Mouse (Mus musculus): ENCODE data around the gene Ptk7. TPM values are rescaled to one million over a fixed set of nuclear protein-coding genes. Genes with fewer than 3 reads are reported as not detected.

Ptk7 gene
- polyA plus RNA-seq, 1 experiment from 2014 or later = 142 TPM

- WGBS = 39% methylated on average over 3 of the region's 3 CpGs
- Histone ChIP-seq H3K9ac (peak overlapping the region; percentile 99), H3K36me3 (peaks cover 31% of the 10 kb centered on the region), H3K27ac (peak overlapping the region; percentile 97), H3K4me1 (peaks cover 39% of the 10 kb centered on the region), H3K27me3 (no peaks in the 10 kb centered on the region), H3K9me3 (no peaks in the 10 kb centered on the region), H3K4me2 (peak overlapping the region; percentile 83), H3K4me3 (peak overlapping the region; percentile 92)
- ATAC-seq (ENCODE audit: borderline replicate concordance, extremely low read depth, low FRiP score, low TSS enrichment) = no peak
Measured at GRCm38 (mm10) chr17:46553926-46554325, 75.4 kb downstream of the Ptk7 start.

GRCm38 (mm10) chr17:46553469-46553868 is 75.8 kb downstream of the Ptk7 start:
- Histone ChIP-seq H3K27me3 (no peaks in the 10 kb centered on the region), H3K9me3 (no peaks in the 10 kb centered on the region), H3K36me3 (peaks cover 36% of the 10 kb centered on the region), H3K4me3 (peak overlapping the region; percentile 92), H3K27ac (peak overlapping the region; percentile 97), H3K4me1 (peaks cover 43% of the 10 kb centered on the region), H3K9ac (peak overlapping the region; percentile 99), H3K4me2 (peak overlapping the region; percentile 83)
- ATAC-seq (ENCODE audit: borderline replicate concordance, extremely low read depth, low FRiP score, low TSS enrichment) = no peak
- 30% methylated on average over 11 of the region's 11 CpGs for WGBS

GRCm38 (mm10) chr17:46552841-46553423 is 76.4 kb downstream of the Ptk7 start:
- H3K4me1 ChIP-seq = peaks cover 48% of the 10 kb centered on the region
- ATAC-seq (ENCODE audit: borderline replicate concordance, extremely low read depth, low FRiP score, low TSS enrichment) = peak; percentile 69
- WGBS = 1% methylated on average over 24 of the region's 24 CpGs
- H3K27me3 ChIP-seq = no peaks in the 10 kb centered on the region
- peak overlapping the region; percentile 92 for H3K4me3 ChIP-seq
- H3K36me3 ChIP-seq = peaks cover 40% of the 10 kb centered on the region
- peak overlapping the region; percentile 97 for H3K27ac ChIP-seq
- peak overlapping the region; percentile 83 for H3K4me2 ChIP-seq
- H3K9me3 ChIP-seq = no peaks in the 10 kb centered on the region
- peak overlapping the region; percentile 26 for H3K9ac ChIP-seq

- 0 out of 2 replicates have a peak overlapping the region, but pooled peaks have one; percentile 92 for H3K4me3 ChIP-seq
- peak overlapping the region; percentile 83; the same call in 1 of the 2 replicates for H3K4me2 ChIP-seq
- H3K4me1 ChIP-seq = peaks cover 47% of the 10 kb centered on the region
- H3K9me3 ChIP-seq = no peaks in the 10 kb centered on the region
- no peak overlapping the region for H3K9ac ChIP-seq
- WGBS = 82% methylated on average over 7 of the region's 7 CpGs
- ATAC-seq (ENCODE audit: borderline replicate concordance, extremely low read depth, low FRiP score, low TSS enrichment) = no peak
- 0 out of 2 replicates have a peak, but pooled peaks cover 3% of the 10 kb centered on the region for H3K27me3 ChIP-seq
- H3K27ac ChIP-seq = no peak overlapping the region; the same call in 1 of the 2 replicates
- H3K36me3 ChIP-seq = peaks cover 45% of the 10 kb centered on the region
Measured at GRCm38 (mm10) chr17:46552151-46552550, 77.2 kb downstream of the Ptk7 start.

- no peak overlapping the region for H3K27ac ChIP-seq
- 89% methylated on average over 6 of the region's 6 CpGs for WGBS
- H3K4me2 ChIP-seq = no peak overlapping the region
- peaks cover 45% of the 10 kb centered on the region for H3K36me3 ChIP-seq
- no peak overlapping the region for H3K4me3 ChIP-seq
- H3K9me3 ChIP-seq = no peaks in the 10 kb centered on the region
- H3K9ac ChIP-seq = no peak overlapping the region
- no peak for ATAC-seq (ENCODE audit: borderline replicate concordance, extremely low read depth, low FRiP score, low TSS enrichment)
- 0 out of 2 replicates have a peak, but pooled peaks cover 3% of the 10 kb centered on the region for H3K27me3 ChIP-seq
- peaks cover 48% of the 10 kb centered on the region for H3K4me1 ChIP-seq
Measured at GRCm38 (mm10) chr17:46551369-46551768, 77.9 kb downstream of the Ptk7 start.

- Histone ChIP-seq H3K9ac (no peak overlapping the region), H3K4me3 (no peak overlapping the region), H3K27me3 (0 out of 2 replicates have a peak, but pooled peaks cover 3% of the 10 kb centered on the region), H3K4me2 (no peak overlapping the region), H3K27ac (no peak overlapping the region), H3K4me1 (peaks cover 51% of the 10 kb centered on the region), H3K36me3 (peaks cover 45% of the 10 kb centered on the region), H3K9me3 (no peaks in the 10 kb centered on the region)
- ATAC-seq (ENCODE audit: borderline replicate concordance, extremely low read depth, low FRiP score, low TSS enrichment) = no peak
- 79% methylated on average over 7 of the region's 7 CpGs for WGBS
Measured at GRCm38 (mm10) chr17:46550904-46551303, 78.4 kb downstream of the Ptk7 start.

GRCm38 (mm10) chr17:46549642-46550041 is 79.7 kb downstream of the Ptk7 start:
- H3K4me3 ChIP-seq = no peak overlapping the region
- 90% methylated on average over 9 of the region's 9 CpGs for WGBS
- H3K4me1 ChIP-seq = peaks cover 51% of the 10 kb centered on the region
- no peak overlapping the region for H3K27ac ChIP-seq
- 0 out of 2 replicates have a peak, but pooled peaks cover 3% of the 10 kb centered on the region for H3K27me3 ChIP-seq
- H3K9me3 ChIP-seq = no peaks in the 10 kb centered on the region
- H3K4me2 ChIP-seq = no peak overlapping the region
- no peak for ATAC-seq (ENCODE audit: borderline replicate concordance, extremely low read depth, low FRiP score, low TSS enrichment)
- peaks cover 45% of the 10 kb centered on the region for H3K36me3 ChIP-seq
- H3K9ac ChIP-seq = no peak overlapping the region

- H3K4me1 ChIP-seq = peaks cover 47% of the 10 kb centered on the region
- H3K36me3 ChIP-seq = peaks cover 45% of the 10 kb centered on the region
- WGBS = 28% methylated on average over 8 of the region's 8 CpGs
Measured at GRCm38 (mm10) chr17:46549193-46549592, 80.1 kb downstream of the Ptk7 start.

GRCm38 (mm10) chr17:46548741-46549140 is 80.6 kb downstream of the Ptk7 start:
- no peak overlapping the region for H3K4me2 ChIP-seq
- ATAC-seq (ENCODE audit: borderline replicate concordance, extremely low read depth, low FRiP score, low TSS enrichment) = no peak
- H3K4me1 ChIP-seq = peaks cover 43% of the 10 kb centered on the region
- 0 out of 2 replicates have a peak, but pooled peaks cover 3% of the 10 kb centered on the region for H3K27me3 ChIP-seq
- WGBS = 65% methylated on average over 11 of the region's 11 CpGs
- no peak overlapping the region for H3K27ac ChIP-seq
- H3K9me3 ChIP-seq = no peaks in the 10 kb centered on the region
- H3K9ac ChIP-seq = no peak overlapping the region
- H3K36me3 ChIP-seq = peaks cover 45% of the 10 kb centered on the region
- no peak overlapping the region for H3K4me3 ChIP-seq

More at GRCm38 (mm10) chr17:46549193-46549592, 80.1 kb downstream of the Ptk7 start:
- Histone ChIP-seq H3K4me3 (no peak overlapping the region), H3K27ac (no peak overlapping the region), H3K27me3 (0 out of 2 replicates have a peak, but pooled peaks cover 3% of the 10 kb centered on the region), H3K9ac (no peak overlapping the region), H3K9me3 (no peaks in the 10 kb centered on the region), H3K4me2 (no peak overlapping the region)
- ATAC-seq (ENCODE audit: borderline replicate concordance, extremely low read depth, low FRiP score, low TSS enrichment) = no peak

- Histone ChIP-seq H3K4me2 (no peak overlapping the region), H3K9ac (no peak overlapping the region), H3K9me3 (no peaks in the 10 kb centered on the region), H3K27me3 (0 out of 2 replicates have a peak, but pooled peaks cover 3% of the 10 kb centered on the region), H3K4me3 (no peak overlapping the region), H3K4me1 (peaks cover 35% of the 10 kb centered on the region), H3K36me3 (peaks cover 45% of the 10 kb centered on the region), H3K27ac (no peak overlapping the region)
- ATAC-seq (ENCODE audit: borderline replicate concordance, extremely low read depth, low FRiP score, low TSS enrichment) = no peak
- 26% methylated on average over 3 of the region's 3 CpGs for WGBS
Measured at GRCm38 (mm10) chr17:46547923-46548322, 81.4 kb downstream of the Ptk7 start.

GRCm38 (mm10) chr17:46546995-46547394 is 82.3 kb downstream of the Ptk7 start:
- ATAC-seq (ENCODE audit: borderline replicate concordance, extremely low read depth, low FRiP score, low TSS enrichment) = no peak
- Histone ChIP-seq H3K4me1 (peaks cover 27% of the 10 kb centered on the region), H3K27me3 (0 out of 2 replicates have a peak, but pooled peaks cover 3% of the 10 kb centered on the region), H3K36me3 (peaks cover 42% of the 10 kb centered on the region), H3K4me2 (0 out of 2 replicates have a peak overlapping the region, but pooled peaks have one; percentile 77), H3K27ac (no peak overlapping the region), H3K9me3 (no peaks in the 10 kb centered on the region), H3K9ac (no peak overlapping the region), H3K4me3 (no peak overlapping the region)
- WGBS = 34% methylated on average over 8 of the region's 8 CpGs

- Histone ChIP-seq H3K27me3 (0 out of 2 replicates have a peak, but pooled peaks cover 3% of the 10 kb centered on the region), H3K4me1 (peaks cover 27% of the 10 kb centered on the region), H3K9ac (no peak overlapping the region), H3K27ac (no peak overlapping the region), H3K4me2 (peak overlapping the region; percentile 77), H3K4me3 (peak overlapping the region; percentile 46), H3K36me3 (peaks cover 39% of the 10 kb centered on the region), H3K9me3 (no peaks in the 10 kb centered on the region)
- ATAC-seq (ENCODE audit: borderline replicate concordance, extremely low read depth, low FRiP score, low TSS enrichment) = no peak
- 18% methylated on average over 7 of the region's 7 CpGs for WGBS
Measured at GRCm38 (mm10) chr17:46546591-46546990, 82.7 kb downstream of the Ptk7 start.

All from lung, embryonic 15.5 days (tissue).